Mouse (Mus musculus) stomach, adult 2 months (tissue): ENCODE data around the gene Fam3b. TPM values are rescaled to one million over a fixed set of nuclear protein-coding genes. Genes with fewer than 3 reads are reported as not detected.

ENCODE experiments used
- polyA plus RNA-seq: library from polyadenylated mRNA; depleted of rRNA; stranded (reverse); fragments of >200 nt; gene quantifications from 2 replicates; pipeline ENCODE4 v1.2.3, GENCODE M21; 2012; rRNA removed

Gene Fam3b
- polyA plus RNA-seq: 68.8 and 85.1 TPM in 2 replicates

DNA sequence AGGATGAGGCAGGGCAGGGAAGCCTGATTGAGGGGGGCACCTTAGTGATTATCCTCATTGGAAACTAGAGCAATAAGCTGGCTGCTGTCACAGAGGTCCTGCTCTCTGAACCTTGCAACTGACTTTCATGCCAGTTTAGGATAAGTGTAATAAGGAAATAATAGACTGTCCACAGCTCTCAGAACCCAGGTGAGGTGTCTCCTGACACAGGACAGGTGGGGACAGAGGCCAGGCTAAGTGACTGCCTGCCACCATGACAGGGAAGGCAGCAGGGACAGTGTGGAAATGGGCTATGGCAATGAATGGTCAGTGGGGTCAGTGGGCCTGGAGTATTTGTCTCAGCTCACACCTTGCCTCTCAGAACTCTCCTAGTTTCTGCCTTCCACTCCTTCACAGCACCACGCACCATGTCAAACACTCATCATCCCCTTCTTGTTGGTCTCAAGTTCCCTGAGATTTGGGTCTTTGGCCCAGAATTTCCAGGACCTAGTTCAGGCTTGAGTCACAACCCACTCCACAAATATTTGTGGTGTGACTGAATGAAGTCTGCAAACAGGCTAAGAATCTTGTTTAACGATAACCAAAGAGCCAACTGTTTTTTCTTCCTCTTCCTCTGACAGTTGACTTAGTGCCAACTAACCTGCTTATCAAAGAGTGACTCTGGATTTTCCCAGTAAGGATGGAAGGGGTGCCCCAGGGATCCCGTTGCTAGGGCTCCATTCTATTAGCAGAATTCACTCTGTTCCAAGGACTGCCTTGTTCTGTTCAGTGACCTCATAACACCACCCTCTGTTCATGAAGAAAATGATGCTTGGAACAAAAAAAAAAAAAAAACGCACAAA lies at the start of gene Fam3b:
Fam3b (minus strand) TSS at position 718 of the 842 bp plus-strand sequence.

DNA sequence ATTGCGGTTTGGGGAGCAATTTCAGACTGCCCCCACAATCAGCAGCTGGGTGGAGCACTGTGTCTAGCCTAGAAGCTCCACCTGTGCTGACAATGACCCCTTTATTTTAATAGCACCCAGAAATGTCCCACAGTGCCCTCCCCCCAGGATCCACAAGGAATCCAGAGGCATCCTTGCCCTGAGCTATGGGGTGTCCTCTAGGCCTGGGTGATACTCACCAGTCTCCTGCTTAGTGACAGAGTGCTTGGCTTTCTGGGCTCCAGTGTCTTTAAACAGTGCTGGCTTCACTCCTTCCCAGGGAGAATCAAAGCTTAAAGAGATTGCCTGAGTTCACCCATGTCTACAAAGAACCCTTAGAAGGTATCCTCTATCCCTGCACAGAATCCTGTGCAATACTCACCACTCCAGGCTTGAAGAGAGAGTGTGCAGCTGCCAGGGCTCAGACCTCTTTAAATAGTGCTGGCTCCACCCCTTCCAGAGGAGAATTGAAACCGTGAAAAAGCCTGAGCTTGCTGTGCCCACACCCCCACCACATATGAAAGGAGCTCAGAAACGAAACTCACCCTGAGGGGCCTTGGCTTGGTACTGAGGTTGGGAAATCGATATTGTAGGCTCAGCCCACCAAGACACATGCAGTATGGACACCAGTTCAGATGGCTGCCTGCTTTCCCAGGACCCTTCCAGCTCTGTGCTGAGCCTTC lies 52.0 kb downstream of the Fam3b start, which contains the start of gene Mx1:
Mx1 (minus strand) TSS at position 427 of the 701 bp plus-strand sequence.

Other genes starting within 250 kb of the Fam3b start
- 22.4 and 56.2 TPM in 2 replicates for gene Bace2, start 158.1 kb downstream of the Fam3b start, polyA plus RNA-seq
- 1.3 and 1.6 TPM in 2 replicates for gene Mx1, start 51.9 kb downstream of the Fam3b start, polyA plus RNA-seq
- gene Tmprss2, start 96.4 kb upstream of the Fam3b start, polyA plus RNA-seq: 63.3 and 82.3 TPM in 2 replicates
- 8.2 and 8.9 TPM in 2 replicates for gene Ripk4, start 249.0 kb upstream of the Fam3b start, polyA plus RNA-seq